Mouse (Mus musculus): ENCODE measurements around the gene Hnrnpd.

Hnrnpd gene

GRCm38 (mm10) chr5:99959236-99959936 lies 19.4 kb downstream of the Hnrnpd start:
- no peak for DNase-seq (ENCODE audit: low spot score)

GRCm38 (mm10) chr5:99958666-99959065 lies 20.1 kb downstream of the Hnrnpd start:
- DNase-seq (ENCODE audit: low spot score), result no peak

- DNase-seq (ENCODE audit: low spot score), result no peak
Observed at GRCm38 (mm10) chr5:99953883-99954282, 24.9 kb downstream of the Hnrnpd start.

GRCm38 (mm10) chr5:99952513-99952912 lies 26.2 kb downstream of the Hnrnpd start:
- no peak for DNase-seq (ENCODE audit: low spot score)

- DNase-seq (ENCODE audit: low spot score), result peak; percentile 24
Observed at GRCm38 (mm10) chr5:99941776-99942502, 36.8 kb downstream of the Hnrnpd start.

- no peak for DNase-seq (ENCODE audit: low spot score)
Observed at GRCm38 (mm10) chr5:99941273-99941672, 37.5 kb downstream of the Hnrnpd start.

GRCm38 (mm10) chr5:99939440-99939839 lies 39.3 kb downstream of the Hnrnpd start:
- DNase-seq (ENCODE audit: low spot score), result no peak

- DNase-seq (ENCODE audit: low spot score), result no peak
Observed at GRCm38 (mm10) chr5:99931910-99932309, 46.8 kb downstream of the Hnrnpd start.

GRCm38 (mm10) chr5:99927951-99928350 lies 50.8 kb downstream of the Hnrnpd start:
- DNase-seq (ENCODE audit: low spot score), result peak; percentile 72

- no peak for DNase-seq (ENCODE audit: low spot score)
Observed at GRCm38 (mm10) chr5:99922033-99922432, 56.7 kb downstream of the Hnrnpd start.

- DNase-seq (ENCODE audit: low spot score), result no peak
Observed at GRCm38 (mm10) chr5:99915494-99915893, 63.2 kb downstream of the Hnrnpd start.

GRCm38 (mm10) chr5:99906181-99906956 lies 72.4 kb downstream of the Hnrnpd start, which contains the start of gene Vamp9:
Gene Vamp9, plus strand, starts transcription at chr5:99906254.
- DNase-seq (ENCODE audit: low spot score), result no peak
